Comparison of ENCODE assay signal across 34 mouse cellular contexts in the genomic region with DNA sequence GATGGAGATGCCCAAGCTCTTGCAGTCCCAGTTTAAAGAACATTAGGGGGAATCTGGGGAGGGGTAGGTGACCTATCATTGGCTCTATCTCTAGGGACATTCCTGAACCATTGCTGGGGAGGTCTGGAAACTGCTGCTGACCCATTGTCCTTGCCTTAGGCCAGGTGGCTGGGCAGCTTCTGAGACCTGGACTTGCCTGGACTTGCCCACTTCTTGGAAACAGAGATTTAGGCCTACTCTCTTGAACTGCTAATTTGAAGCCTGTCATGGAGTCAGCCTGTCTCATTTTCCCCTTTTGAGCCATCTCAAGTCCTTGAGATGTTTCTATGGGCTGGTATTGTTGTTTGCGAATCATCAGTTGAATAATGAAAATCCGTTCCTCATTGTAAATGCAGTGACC.
"Had no signal": no experiment of that assay in that cellular context is flagged by ENCODE, and none has a peak within 500 bp of the region (broad histone marks: within the 10 kb centered on the region; RNA-seq: fewer than 3 reads in every experiment).

No protein-coding gene starts in this region.

- ATAC-seq: hindbrain, embryonic 16.5 days; hindbrain, postnatal 0 days; inflammation-experienced regulatory T-cells, adult 6 months; intestine, embryonic 15.5 days; intestine, embryonic 16.5 days; intestine, postnatal 0 days had no signal

- H3K27me3 ChIP-seq: heart, embryonic 12.5 days; heart, embryonic 13.5 days; heart, embryonic 15.5 days; hindbrain, embryonic 12.5 days; hindbrain, embryonic 13.5 days; hindbrain, embryonic 15.5 days; intestine, embryonic 15.5 days; kidney, embryonic 15.5 days had no signal

- H3K4me3 ChIP-seq: heart, embryonic 12.5 days; heart, embryonic 13.5 days; heart, embryonic 15.5 days; hindbrain, embryonic 10.5 days; hindbrain, embryonic 12.5 days; hindbrain, embryonic 13.5 days; hindbrain, embryonic 15.5 days; intestine, embryonic 15.5 days; kidney, embryonic 15.5 days; layer of hippocampus, adult 2 months; left cerebral cortex, adult 2 months had no signal

- H3K27ac ChIP-seq: heart, embryonic 13.5 days; heart, embryonic 15.5 days; hindbrain, embryonic 10.5 days; hindbrain, embryonic 12.5 days; hindbrain, embryonic 13.5 days; hindbrain, embryonic 14.5 days; hindbrain, embryonic 15.5 days; hindbrain, postnatal 0 days; intestine, embryonic 15.5 days; kidney, embryonic 15.5 days; kidney, postnatal 0 days; layer of hippocampus, adult 2 months; left cerebral cortex, adult 2 months had no signal

- H3K36me3 ChIP-seq: heart, embryonic 15.5 days; hindbrain, embryonic 15.5 days; intestine, embryonic 15.5 days; kidney, embryonic 15.5 days had no signal

- H3K4me1 ChIP-seq: hindbrain, embryonic 10.5 days; hindbrain, embryonic 12.5 days; hindbrain, embryonic 13.5 days; hindbrain, embryonic 15.5 days; intestine, embryonic 15.5 days had no signal

- H3K9me3 ChIP-seq: heart, embryonic 12.5 days; heart, embryonic 13.5 days; heart, embryonic 15.5 days; hindbrain, embryonic 10.5 days; hindbrain, embryonic 12.5 days; hindbrain, embryonic 13.5 days; hindbrain, embryonic 15.5 days; intestine, embryonic 15.5 days; kidney, embryonic 15.5 days had no signal

- DNase-seq: heart, postnatal 10 days; heart, postnatal 14 days; heart, postnatal 36 days; heart, postnatal 4 days; kidney, adult 11 months; kidney, adult 18-20 months; kidney, adult 2 months; kidney, adult 8-10 months; kidney, adult 9 months; kidney, postnatal 10 days; kidney, postnatal 14 days; kidney, postnatal 25 days; kidney, postnatal 36 days; kidney, postnatal 4 days; layer of hippocampus, adult 9-11 months; layer of hippocampus, postnatal 36 days had no signal

- H3K4me2 ChIP-seq: heart, embryonic 12.5 days; heart, embryonic 13.5 days; heart, embryonic 15.5 days; hindbrain, embryonic 12.5 days; hindbrain, embryonic 13.5 days; hindbrain, embryonic 14.5 days; hindbrain, embryonic 15.5 days; intestine, embryonic 15.5 days; kidney, embryonic 15.5 days had no signal

- H3K9ac ChIP-seq: heart, embryonic 12.5 days; heart, embryonic 13.5 days; heart, embryonic 15.5 days; hindbrain, embryonic 12.5 days; hindbrain, embryonic 13.5 days; hindbrain, embryonic 14.5 days; hindbrain, embryonic 15.5 days; intestine, embryonic 15.5 days; kidney, embryonic 15.5 days had no signal
